Mouse (Mus musculus): ENCODE measurements at regions not wholly inside any gene's neighbourhood (a gene's known extent, or its start where the extent isn't known, plus 50 kb on each side); places are given as distances from the start of the nearest gene placed in this dataset.
"Not testable (repeated sequence)": the region's sequence is repeated elsewhere in the genome, so short reads cannot be mapped to it uniquely, and the experiment has no call there.

DNA sequence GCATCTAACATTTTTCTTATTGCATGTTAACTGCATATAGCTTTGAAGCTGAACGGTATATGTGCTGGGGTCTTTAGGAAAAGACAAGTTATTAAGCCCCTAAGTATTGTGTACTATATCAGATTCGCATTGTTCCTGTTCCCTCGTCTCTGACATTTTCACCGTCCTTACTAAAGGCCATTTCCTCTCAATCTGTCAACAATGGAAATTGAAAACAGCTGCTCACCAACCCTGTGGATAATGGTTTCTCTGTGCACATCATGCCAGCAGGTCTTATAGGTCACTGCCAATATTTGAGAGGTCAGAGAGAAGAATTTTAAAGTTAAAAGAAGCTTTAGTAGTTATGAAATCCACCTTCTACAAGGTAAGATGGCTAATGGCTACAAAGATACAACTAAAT is 797.4 kb upstream of the Impad1 start:
- DNase-seq (ENCODE audit: low spot score): no peak

DNA sequence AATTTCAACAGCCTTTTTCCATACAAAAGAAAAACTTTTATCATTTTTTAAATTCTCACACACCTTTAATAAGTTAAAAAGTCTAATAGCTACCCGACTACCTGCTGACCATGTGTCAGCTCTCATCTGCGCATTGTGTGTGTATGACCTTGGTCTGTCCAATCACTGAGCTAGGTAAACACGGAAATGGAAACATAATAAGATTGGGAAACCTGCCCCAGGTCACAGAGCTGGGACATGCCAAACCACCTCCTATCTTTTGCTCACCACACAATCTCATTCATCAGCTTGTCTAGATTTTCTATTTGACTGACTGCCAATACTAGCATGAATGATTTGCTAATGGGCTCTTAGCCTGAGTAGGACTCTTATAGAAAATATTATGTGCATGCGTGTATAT is 794.3 kb upstream of the Impad1 start:
- DNase-seq (ENCODE audit: low spot score): no peak

DNA sequence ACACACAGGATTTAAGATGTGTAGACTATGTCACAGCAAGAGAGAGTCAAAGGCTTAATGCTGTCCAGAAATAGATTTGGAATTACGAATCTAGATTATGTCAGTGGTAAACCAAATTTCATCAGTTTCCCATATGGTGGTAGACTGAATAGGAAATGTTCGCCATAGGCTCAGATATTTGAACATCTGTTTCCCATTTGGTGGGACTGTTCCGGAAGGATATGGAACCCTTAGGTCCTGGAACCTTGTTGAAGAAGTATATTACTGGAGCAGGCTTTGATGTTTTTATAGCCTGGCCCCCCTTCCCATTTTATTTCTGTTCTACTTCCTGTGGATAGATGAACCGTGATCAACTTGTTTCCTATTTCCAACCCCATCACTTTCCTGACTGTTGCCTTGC is 792.0 kb upstream of the Impad1 start:
- DNase-seq (ENCODE audit: low spot score): no peak

DNA sequence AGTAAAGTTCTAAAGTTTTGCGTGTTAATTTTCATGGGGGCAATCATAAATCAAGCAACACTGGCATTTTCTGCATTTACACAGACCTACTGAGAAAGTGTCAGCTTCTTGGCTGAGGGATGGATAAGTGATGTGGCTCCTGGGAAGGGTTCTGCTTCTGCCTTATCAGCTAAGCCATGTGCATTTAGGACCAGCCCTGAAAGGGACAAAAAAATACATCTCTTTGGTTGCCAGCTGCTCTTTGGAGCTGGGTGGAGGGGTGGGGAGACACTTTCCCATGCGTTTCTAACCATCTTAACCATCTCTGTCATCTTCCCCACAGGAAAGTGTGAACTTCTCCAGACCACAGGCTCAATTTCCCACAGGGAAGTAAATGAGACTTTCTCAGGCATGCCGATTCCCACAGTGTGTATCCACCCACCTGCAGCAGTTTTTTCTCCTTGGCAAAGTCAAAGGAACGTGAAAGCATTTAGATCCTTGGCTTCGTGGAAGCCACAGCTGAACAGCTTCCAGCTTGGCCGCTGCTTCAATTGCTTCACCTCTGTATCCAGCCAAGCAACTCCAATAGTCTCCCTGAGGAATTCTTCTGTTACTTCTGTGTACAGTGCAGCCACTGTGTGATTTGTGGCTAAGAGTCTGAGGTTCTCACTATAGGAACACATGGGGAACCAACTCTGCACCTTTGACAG is 791.0 kb upstream of the Impad1 start:
- DNase-seq (ENCODE audit: low spot score): peak; percentile 11

DNA sequence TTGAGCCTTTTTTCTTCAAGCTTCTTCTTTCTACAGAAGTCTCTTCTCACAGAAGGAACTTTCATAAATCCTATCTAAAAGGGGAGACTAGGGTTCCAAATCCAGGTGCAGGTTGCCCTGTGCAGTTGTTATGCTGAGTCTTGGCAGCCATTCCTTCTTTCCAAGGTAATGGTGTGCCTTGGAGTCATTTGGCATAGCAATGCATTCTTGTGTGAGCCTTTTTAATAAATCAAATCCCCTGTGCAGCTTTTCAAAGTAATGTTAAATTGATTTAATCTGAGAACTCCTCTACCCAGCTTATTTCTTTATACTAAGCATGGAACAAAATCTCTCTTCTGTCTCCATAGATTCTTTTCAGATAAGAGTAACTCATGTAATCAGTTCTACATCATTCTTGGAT is 774.9 kb upstream of the Impad1 start:
- DNase-seq (ENCODE audit: low spot score): no peak

- DNase-seq (ENCODE audit: low spot score): no peak
Observed at GRCm38 (mm10) chr4:5560001-5560657, 767.0 kb upstream of the Impad1 start.

GRCm38 (mm10) chr4:5540155-5540554 is 747.0 kb upstream of the Impad1 start:
- no peak for DNase-seq (ENCODE audit: low spot score)

DNA sequence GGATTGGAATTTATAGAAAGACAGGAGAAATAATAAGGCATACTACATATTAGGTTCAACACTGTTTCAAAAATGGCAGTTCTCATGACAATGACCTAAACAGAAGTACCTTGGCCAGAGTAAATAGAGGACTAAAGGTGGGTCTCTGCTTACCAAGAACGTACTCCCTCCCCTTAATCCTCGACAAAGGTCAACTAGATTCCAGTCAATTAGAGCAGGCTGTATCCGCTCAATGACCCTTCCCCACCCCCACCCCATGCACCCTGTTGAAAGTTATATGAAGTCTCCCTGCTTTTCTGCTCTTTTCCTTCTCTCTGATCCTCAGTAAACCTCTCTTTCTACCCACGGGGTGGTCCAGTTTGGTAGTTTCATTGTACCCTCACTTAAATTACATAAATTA is 737.3 kb upstream of the Impad1 start:
- DNase-seq (ENCODE audit: low spot score): no peak

DNA sequence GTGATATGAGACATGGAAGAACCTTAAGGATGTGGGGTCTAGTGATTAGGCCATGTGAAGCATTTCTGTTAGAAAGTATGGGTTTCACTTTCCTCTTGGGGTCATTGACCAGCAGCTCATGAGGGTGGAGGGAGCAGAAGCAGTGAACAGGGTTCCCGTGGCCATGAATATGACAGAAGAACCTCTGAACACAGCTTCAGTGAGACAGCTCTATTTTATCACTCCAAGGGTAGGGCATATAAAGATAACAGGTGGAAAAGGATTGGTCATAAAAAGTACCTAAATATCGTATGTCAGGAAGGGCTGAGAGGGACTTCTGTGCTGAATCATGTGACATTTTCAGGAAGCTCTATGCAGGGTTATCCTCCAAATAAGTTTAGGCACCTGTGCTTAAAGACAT is 725.4 kb upstream of the Impad1 start:
- no peak for DNase-seq (ENCODE audit: low spot score)

DNA sequence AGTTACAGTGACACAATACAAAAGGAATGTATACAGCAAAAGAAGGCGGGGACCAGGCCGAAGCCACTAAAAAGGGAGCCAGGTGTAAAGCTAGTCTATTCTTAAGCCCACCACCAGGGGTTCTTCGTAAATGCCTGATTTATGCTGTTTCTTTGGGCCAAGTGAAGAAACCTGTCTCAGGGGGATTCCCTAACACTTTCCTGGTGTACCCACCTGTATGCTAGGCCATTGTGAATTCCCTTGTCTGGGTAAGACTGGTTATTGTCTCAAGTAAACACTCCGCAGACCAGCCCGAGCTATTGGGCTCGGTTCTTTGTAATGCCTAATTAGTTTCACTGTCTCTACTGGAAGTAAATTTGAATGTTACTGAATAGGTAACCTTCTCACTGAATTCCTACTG is 722.3 kb upstream of the Impad1 start:
- DNase-seq (ENCODE audit: low spot score): not testable (repeated sequence)

DNA sequence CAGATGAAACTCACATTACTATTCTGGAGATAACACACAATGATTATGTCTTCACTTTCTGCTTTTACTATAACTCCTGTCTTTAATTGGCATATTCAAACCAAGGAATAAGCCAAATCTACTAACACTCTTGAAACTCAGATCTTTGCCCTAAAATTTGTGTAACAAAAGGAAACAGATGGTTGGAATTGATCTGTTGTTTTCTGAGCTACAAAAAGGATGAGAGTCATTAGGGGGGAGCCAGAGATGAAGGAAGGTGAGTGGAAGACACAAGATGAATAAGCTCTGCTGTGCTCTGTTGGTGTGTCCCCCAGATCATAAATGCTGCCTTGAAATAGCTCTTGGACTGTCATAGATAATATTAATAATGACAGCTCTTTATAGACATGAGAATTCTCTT is 718.6 kb upstream of the Impad1 start:
- no peak for DNase-seq (ENCODE audit: low spot score)

DNA sequence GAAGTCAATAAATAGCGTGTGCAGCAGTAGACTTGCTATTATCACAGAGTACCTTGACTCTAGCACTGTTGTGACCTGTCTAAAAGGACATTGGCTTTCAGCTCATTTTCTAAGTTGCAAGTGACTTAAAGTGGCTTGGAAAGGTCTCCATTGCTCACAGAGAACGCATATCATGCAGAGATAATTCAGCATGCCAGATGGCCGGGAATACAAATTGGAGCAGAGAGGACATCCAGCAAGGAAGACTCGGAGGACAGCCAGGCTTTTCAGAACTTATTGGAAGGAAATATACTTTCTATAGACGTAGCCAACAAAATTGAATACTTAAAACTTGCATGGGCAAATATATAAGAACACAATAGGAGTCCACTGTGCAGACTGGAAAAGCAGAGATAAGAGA is 716.2 kb upstream of the Impad1 start:
- DNase-seq (ENCODE audit: low spot score): no peak

DNA sequence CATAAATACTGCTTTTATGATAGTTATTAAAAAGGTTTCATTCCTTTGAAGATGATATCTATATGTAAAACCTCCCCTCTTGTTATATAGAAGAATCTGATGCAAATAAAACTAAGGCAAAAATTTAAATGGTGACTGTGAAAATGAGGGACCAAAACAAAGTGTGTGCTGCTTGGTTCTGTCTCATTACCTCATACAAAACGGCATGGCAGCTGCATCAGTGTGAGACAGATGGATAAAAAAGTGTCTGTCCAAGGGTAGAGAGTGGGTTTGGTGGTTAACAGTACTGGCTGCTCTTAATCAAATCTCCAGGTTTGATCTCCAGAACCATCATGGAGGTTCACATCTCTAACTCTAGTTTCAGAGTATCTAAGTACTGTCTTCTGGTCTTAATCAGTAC is 701.9 kb upstream of the Impad1 start:
- no peak for DNase-seq (ENCODE audit: low spot score)

GRCm38 (mm10) chr4:5494072-5495000 is 701.2 kb upstream of the Impad1 start:
- no peak for DNase-seq (ENCODE audit: low spot score)

DNA sequence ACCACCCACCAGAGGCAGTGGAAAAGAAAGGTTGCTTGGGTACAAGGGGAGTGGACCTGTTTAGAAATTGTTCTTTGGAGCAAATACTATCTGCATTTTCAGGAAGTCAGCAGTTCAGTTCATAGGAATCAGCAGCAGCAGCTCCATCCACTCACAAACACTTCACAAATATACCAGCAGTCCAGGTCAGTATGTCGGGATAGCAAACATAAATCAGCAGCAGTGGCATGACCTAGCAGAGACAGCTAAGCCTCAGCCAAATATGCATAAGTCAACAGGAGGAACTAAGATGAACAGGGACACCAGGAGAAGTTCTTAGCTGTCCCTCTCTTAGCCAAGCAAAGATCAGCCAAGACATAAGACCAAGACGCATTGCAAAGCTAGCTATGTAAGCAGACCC is 693.6 kb upstream of the Impad1 start:
- no peak for DNase-seq (ENCODE audit: low spot score)

DNA sequence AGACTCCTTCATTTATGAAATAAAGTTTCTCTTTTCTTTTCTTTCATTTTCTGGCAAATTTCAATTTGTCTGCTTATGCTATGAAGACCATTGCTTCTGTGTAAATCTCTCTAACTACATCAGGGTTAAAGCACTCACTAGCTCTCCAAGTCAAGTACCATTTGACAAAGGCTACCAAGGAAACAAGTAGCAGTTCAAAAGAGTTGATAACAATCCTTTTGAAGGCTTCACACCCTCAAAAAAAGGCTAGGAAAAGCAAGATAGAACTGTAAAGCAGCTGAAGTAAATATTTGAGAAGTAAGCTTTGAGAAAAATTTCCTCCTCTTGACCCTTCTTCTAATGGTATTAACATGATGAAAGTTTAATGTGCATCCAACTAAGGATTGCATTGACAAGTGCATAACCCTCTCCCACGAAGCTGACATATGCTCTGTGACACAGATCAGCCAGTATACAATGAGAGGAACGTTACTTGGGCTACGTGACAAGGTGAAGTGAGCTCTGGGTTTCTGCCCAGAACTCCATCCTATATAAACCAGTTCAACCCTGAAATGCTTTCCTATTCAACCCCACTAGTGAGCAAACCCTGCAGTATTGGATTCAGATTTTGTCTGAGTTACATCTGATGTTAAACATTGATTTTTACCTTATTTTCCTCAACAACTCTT is 678.9 kb upstream of the Impad1 start:
- DNase-seq (ENCODE audit: low spot score): no peak

DNA sequence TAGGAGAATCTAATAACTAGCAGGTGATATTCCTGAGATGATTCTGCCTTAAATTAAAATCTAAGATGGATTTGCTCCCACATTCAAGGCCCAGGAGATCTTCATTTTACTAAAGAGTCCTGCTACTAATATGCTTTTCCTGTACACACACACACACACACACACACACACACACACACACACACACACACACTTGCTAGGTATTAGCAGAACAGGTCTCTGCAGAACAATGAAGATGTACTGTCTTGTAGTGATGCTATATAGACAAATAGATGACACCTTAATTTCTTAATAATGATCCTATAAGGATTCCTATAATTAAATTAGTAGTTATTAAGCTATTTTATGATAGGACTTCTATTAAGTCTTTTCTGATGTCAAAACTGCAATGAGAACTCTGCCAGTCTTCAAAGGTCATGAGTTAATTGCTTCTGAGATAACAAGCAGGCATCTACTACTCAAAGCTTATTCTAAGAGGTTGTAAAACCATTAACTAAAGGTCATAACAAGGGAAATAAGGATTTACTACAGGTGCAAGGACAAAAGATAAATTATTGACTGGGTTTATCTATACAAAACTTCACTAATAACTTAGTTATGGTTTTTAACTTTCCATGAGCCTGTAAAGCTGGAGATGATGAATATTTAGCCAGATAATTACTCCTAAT is 666.0 kb upstream of the Impad1 start:
- DNase-seq (ENCODE audit: low spot score): no peak

DNA sequence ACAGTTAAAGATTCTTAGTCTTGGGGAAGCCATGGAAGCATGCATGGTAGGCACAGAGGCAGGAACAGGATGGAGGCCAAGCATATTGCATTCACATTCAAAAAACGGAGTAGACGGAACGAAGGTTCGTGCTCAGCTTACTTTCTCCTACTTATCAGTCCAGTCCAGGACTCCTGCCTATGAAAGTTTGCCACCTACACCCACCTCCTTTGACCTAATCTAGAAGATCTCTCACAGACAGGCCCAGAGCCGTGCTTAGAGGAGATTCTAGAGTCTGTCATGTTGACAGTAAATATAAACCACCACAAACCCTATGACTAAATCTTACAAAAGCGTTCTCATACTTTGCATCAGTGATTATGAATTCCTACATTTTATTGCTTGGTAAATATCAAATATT is 657.3 kb upstream of the Impad1 start:
- DNase-seq (ENCODE audit: low spot score): no peak

GRCm38 (mm10) chr4:5441339-5442019 is 648.3 kb upstream of the Impad1 start:
- no peak for DNase-seq (ENCODE audit: low spot score)

DNA sequence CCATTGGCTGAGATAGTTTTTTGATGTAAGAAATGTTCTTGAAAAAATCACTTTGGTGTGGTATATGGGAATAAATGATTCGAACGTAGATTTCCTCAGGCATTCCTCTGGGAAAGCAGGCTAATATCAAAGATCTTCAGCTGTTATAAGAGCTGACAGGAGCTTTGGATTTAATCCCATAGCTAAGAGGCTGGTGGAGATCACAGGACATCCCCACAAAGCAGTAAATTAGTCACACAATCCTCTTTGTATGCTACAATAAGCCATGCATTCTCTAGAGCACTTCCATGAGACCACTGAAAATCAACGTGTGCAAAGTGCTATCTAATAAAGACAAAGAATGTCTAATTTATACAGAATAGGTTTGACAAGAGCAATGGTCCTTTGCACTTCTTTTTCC is 643.9 kb upstream of the Impad1 start:
- DNase-seq (ENCODE audit: low spot score): no peak

Measured in ovary, adult 18-20 months (tissue).